Mouse (Mus musculus): ENCODE measurements at regions not wholly inside any gene's neighbourhood (a gene's known extent, or its start where the extent isn't known, plus 50 kb on each side); places are given as distances from the start of the nearest gene placed in this dataset.

GRCm38 (mm10) chr3:50570027-50570426 is 126.6 kb upstream of the Slc7a11 start:
- TF ChIP-seq CTCF (conservative IDR thresholded peaks at IDR 0.05 in 1 of 2, IDR thresholded peaks at IDR 0.05 in 1 of 2; ENCODE audit: low read depth in 2 of 2, low read length in 2 of 2) (no peak), TCF12 (IDR thresholded peaks at IDR 0.05; ENCODE audit: low read depth, low read length) (no peak), ETS1 (conservative IDR thresholded peaks at IDR 0.05; ENCODE audit: low read depth, low read length) (no peak), ZNF384 (IDR thresholded peaks at IDR 0.05; ENCODE audit: low read depth, low read length) (no peak), MYC (IDR thresholded peaks at IDR 0.05; ENCODE audit: low read depth, low read length) (no peak), POLR2A (IDR thresholded peaks at IDR 0.05; ENCODE audit: low read depth, low read length) (no peak), USF1 (IDR thresholded peaks at IDR 0.05; ENCODE audit: low read depth, low read length) (no peak), EP300 (IDR thresholded peaks at IDR 0.05; ENCODE audit: low read length) (no peak), SIN3A (IDR thresholded peaks at IDR 0.05; ENCODE audit: low read length) (no peak)
